Mouse (Mus musculus) megakaryocyte, adult 5-6 weeks (primary cell): ENCODE measurements at regions not wholly inside any gene's neighbourhood (a gene's known extent, or its start where the extent isn't known, plus 50 kb on each side); places are given as distances from the start of the nearest gene placed in this dataset.

Source experiments
- ATAC-seq: 2 replicates; pipeline ENCODE4 v1.8.0; 2016; ENCODE audit warnings: mild to moderate bottlenecking, inconsistent platforms; ENCODE audit not compliant: poor library complexity, severe bottlenecking

GRCm38 (mm10) chr3:38226147-38226546 is 258.5 kb downstream of the Ankrd50 start:
- ATAC-seq, result no peak

DNA sequence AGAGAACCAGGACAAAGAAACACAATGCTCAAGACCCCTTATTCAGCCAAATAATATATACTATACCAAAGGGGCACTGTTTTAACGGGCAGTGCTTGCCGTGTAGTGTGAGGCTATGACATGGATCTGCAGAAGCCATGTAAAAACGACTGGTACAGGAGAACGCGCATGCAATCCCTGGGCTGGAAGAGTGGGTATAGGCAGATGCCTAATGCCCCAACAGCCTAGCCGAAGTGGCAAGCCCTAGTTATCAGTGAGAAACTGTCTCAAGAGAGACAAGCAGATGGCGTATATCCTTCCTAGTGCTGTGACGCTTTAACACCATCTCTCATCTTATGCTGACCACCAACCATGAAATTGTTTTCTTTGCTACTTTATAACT is 262.8 kb downstream of the Ankrd50 start:
- no peak for ATAC-seq

DNA sequence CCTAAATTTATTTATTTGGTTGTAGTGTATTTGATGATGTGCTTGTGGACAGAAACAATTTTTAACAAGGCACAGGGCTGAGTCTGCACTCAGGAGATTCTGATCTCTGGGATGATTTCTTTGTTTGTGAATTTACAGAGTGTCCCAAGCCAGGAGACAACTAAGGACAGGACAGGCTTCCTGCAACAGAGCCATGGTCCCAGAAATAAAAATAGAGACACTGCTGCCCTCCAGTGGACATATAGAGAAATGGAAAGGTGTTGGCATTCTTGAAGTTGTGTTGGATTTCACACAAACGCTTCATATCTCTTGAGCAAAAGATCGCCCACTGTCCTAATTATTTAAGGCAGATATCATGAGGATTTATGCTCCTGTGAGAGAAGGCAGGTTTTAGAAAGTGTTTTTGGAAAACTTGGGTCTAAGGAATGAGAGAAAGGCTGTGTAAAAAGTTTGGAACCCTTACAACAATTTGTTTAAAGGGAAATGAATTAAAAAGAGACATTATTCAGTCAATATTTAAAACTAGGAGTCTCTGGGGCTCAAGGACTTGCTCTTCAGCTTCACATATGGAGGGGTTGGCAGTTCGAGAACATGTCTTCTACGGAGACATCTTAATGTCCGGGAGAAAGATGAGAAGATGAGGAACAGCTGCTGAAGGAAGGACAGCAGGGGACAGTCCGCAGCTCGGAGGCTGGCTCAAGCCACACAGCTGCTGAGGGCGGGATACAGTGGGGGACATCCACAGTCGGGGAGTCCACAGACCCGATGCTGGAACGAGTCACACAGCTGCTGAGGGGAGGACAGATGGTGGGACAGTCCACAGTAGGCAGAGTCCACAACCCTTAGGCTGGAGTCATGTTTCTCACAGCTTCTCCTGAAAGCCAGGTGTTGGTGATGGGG is 263.5 kb downstream of the Ankrd50 start:
- ATAC-seq, result peak; percentile 60

GRCm38 (mm10) chr3:38209081-38209480 is 275.6 kb downstream of the Ankrd50 start:
- no peak for ATAC-seq

GRCm38 (mm10) chr3:38207867-38208266 is 276.8 kb downstream of the Ankrd50 start:
- no peak for ATAC-seq

GRCm38 (mm10) chr3:38201861-38202656 is 282.6 kb downstream of the Ankrd50 start:
- ATAC-seq, result peak; percentile 90

- no peak for ATAC-seq
Observed at GRCm38 (mm10) chr3:38194001-38194400, 290.6 kb downstream of the Ankrd50 start.

DNA sequence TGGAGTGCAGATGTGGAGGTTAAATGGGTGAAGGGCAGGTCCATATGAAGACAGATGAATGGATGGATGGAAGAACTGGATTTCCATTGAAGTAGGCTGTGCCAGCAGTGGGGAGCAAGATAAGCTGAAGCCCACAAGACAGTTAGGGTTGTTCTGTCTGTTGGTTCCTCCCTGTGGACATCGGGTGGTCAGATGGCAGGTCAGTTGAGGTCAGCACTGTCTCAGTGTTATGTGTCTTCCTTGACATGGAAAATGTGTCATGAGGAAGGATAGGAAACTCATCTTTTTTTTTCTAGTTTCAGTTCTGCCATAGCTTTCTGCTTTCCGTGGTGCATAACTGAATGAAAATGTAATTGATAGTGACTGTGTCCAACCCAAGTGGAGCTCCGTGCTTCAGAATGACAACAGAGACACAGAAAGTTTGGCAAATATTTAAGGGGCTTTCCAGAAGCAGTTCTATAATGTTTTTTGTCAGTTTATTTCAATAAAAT is 297.2 kb downstream of the Ankrd50 start:
- peak; percentile 30; the same call in 1 of the 2 replicates for ATAC-seq

DNA sequence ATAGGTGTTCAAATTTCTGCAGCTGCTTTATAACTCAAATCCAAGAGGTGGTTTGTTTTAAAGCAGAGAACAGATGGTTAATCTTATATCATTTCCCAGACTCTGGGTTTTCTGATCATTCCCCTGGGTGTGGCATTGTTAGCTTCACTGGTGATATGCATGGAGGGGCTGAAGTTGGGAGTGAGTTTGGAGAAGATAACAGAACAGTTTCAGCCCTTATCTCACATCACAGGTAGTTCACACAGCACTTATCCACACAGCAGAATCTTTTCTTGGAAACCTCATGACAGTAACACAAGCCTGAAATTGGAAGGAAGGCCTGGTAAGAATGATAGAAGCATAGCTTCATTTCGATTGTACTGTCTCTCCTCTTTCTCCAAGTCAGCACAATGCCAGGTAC is 298.1 kb downstream of the Ankrd50 start:
- ATAC-seq, result no peak

- ATAC-seq, result no peak
Observed at GRCm38 (mm10) chr3:38178295-38178694, 306.3 kb downstream of the Ankrd50 start.

- no peak for ATAC-seq
Observed at GRCm38 (mm10) chr3:38175946-38176345, 308.7 kb downstream of the Ankrd50 start.

GRCm38 (mm10) chr3:38174735-38175280 is 309.8 kb downstream of the Ankrd50 start:
- ATAC-seq, result no peak

GRCm38 (mm10) chr3:38152408-38152807 is 332.2 kb downstream of the Ankrd50 start:
- no peak for ATAC-seq

GRCm38 (mm10) chr3:38151821-38152220 is 332.8 kb downstream of the Ankrd50 start:
- ATAC-seq, result no peak

DNA sequence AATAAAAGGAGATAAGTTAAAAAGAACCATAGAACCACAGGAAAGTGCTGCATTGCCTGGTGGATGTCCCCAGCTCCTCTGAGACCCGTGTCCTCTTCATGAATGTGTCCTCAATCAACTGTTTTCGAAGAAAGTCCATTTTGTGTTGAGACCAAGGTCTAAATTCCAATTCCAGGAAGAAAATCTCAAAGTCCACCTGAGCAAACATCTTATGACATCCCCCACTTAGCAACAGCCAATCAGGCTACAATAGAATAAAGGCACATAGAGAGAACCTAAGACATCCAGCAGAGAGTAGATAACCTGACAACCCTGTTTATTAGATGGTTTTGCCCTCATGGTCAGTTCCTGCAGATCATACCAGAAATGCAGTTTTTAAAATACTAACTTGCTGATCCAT is 338.0 kb downstream of the Ankrd50 start:
- ATAC-seq, result no peak

DNA sequence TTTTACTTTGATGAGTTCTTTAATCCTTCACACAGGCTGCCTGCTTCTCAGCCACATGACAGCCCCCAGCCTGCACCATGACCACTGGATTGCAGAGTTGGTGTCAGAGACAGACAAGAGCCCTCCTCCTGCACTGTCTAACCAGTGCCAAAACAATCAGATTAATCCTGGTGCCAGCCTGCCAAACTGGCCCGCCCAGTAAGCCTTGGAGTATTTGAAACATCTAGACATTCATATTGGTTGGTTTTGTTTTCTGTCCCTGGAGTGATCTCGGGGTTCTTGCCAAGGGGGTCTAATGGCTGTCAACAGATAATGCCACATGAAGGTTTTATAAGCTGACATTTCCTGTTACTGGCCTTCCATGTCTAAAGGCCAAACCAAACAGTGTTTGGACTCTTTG is 339.2 kb downstream of the Ankrd50 start:
- no peak for ATAC-seq

DNA sequence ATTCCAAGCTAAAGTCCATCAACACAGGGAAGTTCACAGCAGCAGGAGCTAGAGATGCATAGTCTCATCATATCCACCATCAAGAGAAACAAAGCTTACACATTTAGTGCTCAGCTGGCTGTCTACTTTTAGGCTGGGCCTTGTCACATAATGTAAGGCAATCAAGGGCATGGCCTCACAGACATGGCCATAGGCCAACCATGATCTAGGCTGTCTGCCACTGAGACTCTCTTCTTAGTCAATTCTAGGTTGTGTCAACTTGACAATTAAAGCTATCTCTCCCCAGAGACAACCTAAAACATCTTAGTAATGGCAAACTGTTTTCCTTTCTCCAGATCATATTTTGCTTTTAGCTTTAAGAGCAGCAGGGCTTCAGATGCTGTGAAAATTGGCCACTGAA is 340.0 kb downstream of the Ankrd50 start:
- ATAC-seq, result no peak

- peak; percentile 63 for ATAC-seq
Observed at GRCm38 (mm10) chr3:38143147-38143883, 341.3 kb downstream of the Ankrd50 start.

GRCm38 (mm10) chr3:38139387-38139786 is 345.3 kb downstream of the Ankrd50 start:
- ATAC-seq, result no peak

- ATAC-seq, result no peak
Observed at GRCm38 (mm10) chr3:38138014-38138413, 346.6 kb downstream of the Ankrd50 start.

GRCm38 (mm10) chr3:38135808-38136214 is 348.8 kb downstream of the Ankrd50 start:
- no peak for ATAC-seq
